Mouse (Mus musculus) CH12.LX (cell line): ENCODE results near the gene Ccdc171.
"Not testable (repeated sequence)": the region's sequence is repeated elsewhere in the genome, so short reads cannot be mapped to it uniquely, and the experiment has no call there.

ENCODE experiments used
- CHD1 ChIP-seq: IDR thresholded peaks from 2 replicates; pipeline ENCODE4 v1.6.1; 2012; ENCODE audit warnings: low read depth, low read length, improper control_type of control experiment, inconsistent platforms
- CTCF ChIP-seq, 2 experiments: IDR thresholded peaks in 1 of 2; conservative IDR thresholded peaks in 1 of 2; 2 replicates each; pipeline ENCODE4 v1.5.1; 2011 to 2012; ENCODE audit warnings: low read depth in 2 of 2, low read length in 2 of 2, improper control_type of control experiment in 1 of 2, inconsistent platforms in 1 of 2, mild to moderate bottlenecking in 1 of 2, moderate library complexity in 1 of 2
- ETS1 ChIP-seq: conservative IDR thresholded peaks from 2 replicates; pipeline ENCODE4 v1.6.1; 2012; ENCODE audit warnings: low read depth, mild to moderate bottlenecking, inconsistent platforms, low read length, improper control_type of control experiment, moderate library complexity
- MXI1 ChIP-seq: IDR thresholded peaks from 2 replicates; pipeline ENCODE4 v1.6.1; 2011; ENCODE audit warnings: mild to moderate bottlenecking, low read depth, low read length, improper control_type of control experiment
- POLR2A ChIP-seq: IDR thresholded peaks from 2 replicates; pipeline ENCODE4 v1.6.1; 2011; ENCODE audit warnings: low read depth, mild to moderate bottlenecking, improper control_type of control experiment, low read length
- POLR2AphosphoS2 ChIP-seq: IDR thresholded peaks from 2 replicates; pipeline ENCODE4 v1.6.1; 2011; ENCODE audit warnings: low read depth, low read length, improper control_type of control experiment
- SIN3A ChIP-seq: IDR thresholded peaks from 2 replicates; pipeline ENCODE4 v1.6.1; 2012; ENCODE audit warnings: low read length, improper control_type of control experiment, inconsistent platforms

- not testable (repeated sequence) for TF ChIP-seq POLR2A, CHD1, ETS1, SIN3A, POLR2AphosphoS2, MXI1
- TF ChIP-seq CTCF (conservative IDR thresholded peaks at IDR 0.05 in 1 of 2, IDR thresholded peaks at IDR 0.05 in 1 of 2; ENCODE audit: low read depth in 2 of 2, low read length in 2 of 2) = peak in 1 of 2 experiments; percentile 55; a peak in 2 of 4 replicates
These were observed 4.7 kb downstream of the Ccdc171 start for GRCm38 (mm10) chr4:83530060-83530459.
